ENCODE assay signal across 21 mouse cellular contexts in the genomic region with DNA sequence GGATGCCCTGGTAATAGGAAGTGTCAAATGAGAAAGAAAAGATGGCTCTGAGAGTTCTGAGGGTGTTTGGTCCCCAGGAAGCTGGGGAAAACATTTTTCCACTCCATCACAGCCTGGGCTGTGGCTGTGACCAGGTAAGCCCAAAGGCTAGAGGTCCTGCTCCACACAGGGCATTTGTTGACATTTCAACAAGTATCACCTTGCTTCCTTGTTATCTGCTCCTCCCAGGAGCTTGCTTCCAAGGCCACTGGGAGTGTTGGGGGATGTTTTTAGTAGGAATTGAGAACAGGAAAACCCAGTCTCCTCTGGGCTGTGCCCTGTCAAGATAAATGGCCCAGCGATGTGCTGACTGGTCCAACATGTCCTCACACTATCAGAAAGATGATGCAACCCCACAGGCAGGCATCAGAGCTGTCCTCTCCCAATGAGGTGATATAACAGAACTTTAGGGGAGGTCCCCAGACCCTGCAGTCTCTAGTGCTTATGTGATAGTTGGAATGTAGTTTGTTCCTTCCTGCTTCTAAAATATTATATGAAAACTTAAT.
DNase-seq lines count a peak whose midpoint lies in the region; ATAC-seq and TF ChIP-seq lines count a peak whose summit lies in the region.
"Had no signal": no experiment of that assay in that cellular context is flagged by ENCODE, and none has a peak within 500 bp of the region (broad histone marks: within the 10 kb centered on the region; RNA-seq: fewer than 3 reads in every experiment).

No protein-coding gene starts in this region.

- no peak overlapping the region for H3K4me3 ChIP-seq in heart, embryonic 12.5 days
- H3K4me3 ChIP-seq in lung, postnatal 0 days (ENCODE audit: low read depth, low read length), result no peak overlapping the region
- no peak overlapping the region for H3K4me3 ChIP-seq in limb, embryonic 15.5 days
- H3K4me3 ChIP-seq in forebrain, embryonic 13.5 days, result no peak overlapping the region
- H3K4me3 ChIP-seq: embryonic facial prominence, embryonic 12.5 days; hindbrain, embryonic 13.5 days; kidney, embryonic 15.5 days; limb, embryonic 13.5 days had no signal

- H3K36me3 ChIP-seq in heart, embryonic 12.5 days, result no peaks in the 10 kb centered on the region
- no peaks in the 10 kb centered on the region for H3K36me3 ChIP-seq in lung, postnatal 0 days (ENCODE audit: insufficient read depth, low read length)
- no peaks in the 10 kb centered on the region for H3K36me3 ChIP-seq in limb, embryonic 15.5 days
- no peaks in the 10 kb centered on the region for H3K36me3 ChIP-seq in forebrain, embryonic 13.5 days (ENCODE audit: poor library complexity, severe bottlenecking)
- H3K36me3 ChIP-seq: embryonic facial prominence, embryonic 12.5 days; hindbrain, embryonic 13.5 days; kidney, embryonic 15.5 days; limb, embryonic 13.5 days had no signal

- no peak overlapping the region for H3K9ac ChIP-seq in heart, embryonic 12.5 days
- no peak overlapping the region for H3K9ac ChIP-seq in lung, postnatal 0 days (replicated peaks; ENCODE audit: low read depth)
- H3K9ac ChIP-seq in limb, embryonic 15.5 days, result no peak overlapping the region
- no peak overlapping the region for H3K9ac ChIP-seq in forebrain, embryonic 13.5 days
- H3K9ac ChIP-seq: embryonic facial prominence, embryonic 12.5 days; hindbrain, embryonic 13.5 days; kidney, embryonic 15.5 days; limb, embryonic 13.5 days; lung, embryonic 14.5 days had no signal

- intact Hi-C loops in heart, postnatal 10 days (cut with DNase I), result no loop called here

- peak; percentile 39 for TF ChIP-seq EP300 in lung, postnatal 0 days (IDR thresholded peaks at IDR 0.05)

- ATAC-seq in heart, embryonic 12.5 days (ENCODE audit: insufficient number of reproducible peaks, low FRiP score), result peak; percentile 9; the same call in 1 of the 2 replicates
- ATAC-seq in lung, postnatal 0 days, result peak; percentile 39
- no peak for ATAC-seq in limb, embryonic 15.5 days (ENCODE audit: insufficient number of reproducible peaks, low FRiP score, low TSS enrichment, low read depth)
- ATAC-seq in megakaryocyte progenitor cell, adult 5-6 weeks (replicated peaks; ENCODE audit: poor library complexity), result peak; percentile 45; the same call in 1 of the 2 replicates
- ATAC-seq in forebrain, embryonic 13.5 days, result no peak
- ATAC-seq: inflammation-experienced regulatory T-cells, adult 6 months; midbrain, embryonic 16.5 days; Patski had no signal

- H3K4me2 ChIP-seq in heart, embryonic 12.5 days, result no peak overlapping the region
- no peak overlapping the region for H3K4me2 ChIP-seq in lung, postnatal 0 days (replicated peaks; ENCODE audit: low read depth, low read length)
- no peak overlapping the region for H3K4me2 ChIP-seq in limb, embryonic 15.5 days
- H3K4me2 ChIP-seq in forebrain, embryonic 13.5 days, result no peak overlapping the region
- H3K4me2 ChIP-seq: embryonic facial prominence, embryonic 12.5 days; hindbrain, embryonic 13.5 days; kidney, embryonic 15.5 days; limb, embryonic 13.5 days; lung, embryonic 14.5 days had no signal

- peaks cover 8% of the 10 kb centered on the region; the same call in 1 of the 2 replicates for H3K4me1 ChIP-seq in heart, embryonic 12.5 days (replicated peaks)
- H3K4me1 ChIP-seq in lung, postnatal 0 days (ENCODE audit: insufficient read depth, low read depth, low read length), result peaks cover 13% of the 10 kb centered on the region; the same call in 1 of the 2 replicates
- H3K4me1 ChIP-seq in limb, embryonic 15.5 days, result peaks cover 13% of the 10 kb centered on the region
- 0 out of 2 replicates have a peak, but pooled peaks cover 3% of the 10 kb centered on the region for H3K4me1 ChIP-seq in forebrain, embryonic 13.5 days

- H3K9me3 ChIP-seq in heart, embryonic 12.5 days (replicated peaks), result peaks cover 5% of the 10 kb centered on the region
- no peaks in the 10 kb centered on the region for H3K9me3 ChIP-seq in lung, postnatal 0 days (ENCODE audit: low read length)
- no peaks in the 10 kb centered on the region for H3K9me3 ChIP-seq in limb, embryonic 15.5 days
- H3K9me3 ChIP-seq in forebrain, embryonic 13.5 days (replicated peaks), result 0 out of 2 replicates have a peak, but pooled peaks cover 4% of the 10 kb centered on the region
- H3K9me3 ChIP-seq: embryonic facial prominence, embryonic 12.5 days; hindbrain, embryonic 13.5 days; kidney, embryonic 15.5 days; limb, embryonic 13.5 days had no signal

- DNase-seq in heart, postnatal 10 days, result no peak
- no peak for DNase-seq in lung, postnatal 0 days (ENCODE audit: low spot score)
- DNase-seq in lung, postnatal 4 days, result no peak
- no peak for DNase-seq in thymus, postnatal 4 days
- DNase-seq: cerebellum, adult 11-12 months; cerebellum, postnatal 10 days; gastrocnemius, postnatal 36 days; kidney, postnatal 36 days; layer of hippocampus, postnatal 36 days; lung, embryonic 14.5 days had no signal

- H3K27ac ChIP-seq in heart, embryonic 12.5 days (ENCODE audit: poor library complexity, severe bottlenecking), result no peak overlapping the region
- H3K27ac ChIP-seq in lung, postnatal 0 days (ENCODE audit: low read length), result no peak overlapping the region
- H3K27ac ChIP-seq in limb, embryonic 15.5 days, result 0 out of 2 replicates have a peak overlapping the region, but pooled peaks have one; percentile 6
- no peak overlapping the region for H3K27ac ChIP-seq in forebrain, embryonic 13.5 days
- H3K27ac ChIP-seq: embryonic facial prominence, embryonic 12.5 days; hindbrain, embryonic 13.5 days; kidney, embryonic 15.5 days; limb, embryonic 13.5 days had no signal

- H3K27me3 ChIP-seq in heart, embryonic 12.5 days (replicated peaks), result no peaks in the 10 kb centered on the region
- H3K27me3 ChIP-seq in lung, postnatal 0 days (replicated peaks; ENCODE audit: insufficient read depth, low read length), result no peaks in the 10 kb centered on the region
- no peaks in the 10 kb centered on the region for H3K27me3 ChIP-seq in limb, embryonic 15.5 days
- no peaks in the 10 kb centered on the region for H3K27me3 ChIP-seq in forebrain, embryonic 13.5 days
- H3K27me3 ChIP-seq: embryonic facial prominence, embryonic 12.5 days; hindbrain, embryonic 13.5 days; kidney, embryonic 15.5 days; limb, embryonic 13.5 days; Patski had no signal

- WGBS in heart, embryonic 12.5 days, result 8% methylated on average over 1 of the region's 1 CpGs
- WGBS in lung, postnatal 0 days, result 14% methylated on average over 1 of the region's 1 CpGs
- 69% methylated on average over 1 of the region's 1 CpGs for WGBS in limb, embryonic 15.5 days
- WGBS in forebrain, embryonic 13.5 days, result 73% methylated on average over 1 of the region's 1 CpGs

- TF ChIP-seq CTCF in lung, postnatal 0 days (IDR thresholded peaks at IDR 0.05), result no peak

Comparison
In these comparisons a context has a peak if more than half of its experiments do, and no peak if none do; other contexts are left out.
1. ATAC-seq: peak in heart, embryonic 12.5 days (single experiment), lung, postnatal 0 days (single experiment) and megakaryocyte progenitor cell, adult 5-6 weeks (single experiment); none in limb, embryonic 15.5 days (single experiment) and forebrain, embryonic 13.5 days (single experiment).